Mouse (Mus musculus) induced T-regulatory cell, adult 2 months (primary cell): ENCODE data around the gene Cog5.

Source experiments
- DNase-seq: peaks from one replicate; pipeline ENCODE4 v3.0.0-alpha.2; 2012; ENCODE audit warnings: low read depth

Gene Cog5

DNA sequence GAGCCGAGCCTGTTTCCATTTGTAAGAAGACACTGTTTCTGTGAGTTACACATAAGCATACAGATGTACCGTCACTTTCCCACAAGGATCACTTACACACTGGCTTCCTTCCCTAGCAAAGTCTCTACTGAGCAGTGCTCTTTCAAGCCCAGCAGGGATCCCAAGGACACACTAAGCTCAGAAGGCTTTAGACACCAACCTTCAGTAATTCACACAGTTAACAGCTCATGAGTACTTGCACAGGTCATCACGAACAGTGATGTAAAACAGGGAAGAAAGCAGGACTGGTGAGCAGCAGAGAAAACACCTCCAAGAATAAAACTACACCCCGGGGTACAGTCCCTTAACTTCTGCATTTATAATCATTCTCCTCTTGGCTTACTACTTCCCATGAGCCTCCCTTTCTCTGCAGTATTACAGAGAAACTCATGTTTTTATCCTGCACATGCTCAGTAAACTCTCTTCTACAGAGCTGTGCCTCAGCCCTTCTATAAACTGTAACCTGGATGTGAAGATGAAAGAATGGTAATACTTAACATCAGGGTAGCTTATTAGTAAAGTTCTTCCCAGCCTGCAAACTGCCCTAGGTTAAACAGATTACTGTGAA is 283.8 kb downstream of the Cog5 start:
- DNase-seq: no peak

- no peak for DNase-seq
Observed at GRCm38 (mm10) chr12:31939026-31939425, 284.4 kb downstream of the Cog5 start.

- no peak for DNase-seq
Observed at GRCm38 (mm10) chr12:31943020-31943654, 288.5 kb downstream of the Cog5 start.

DNA sequence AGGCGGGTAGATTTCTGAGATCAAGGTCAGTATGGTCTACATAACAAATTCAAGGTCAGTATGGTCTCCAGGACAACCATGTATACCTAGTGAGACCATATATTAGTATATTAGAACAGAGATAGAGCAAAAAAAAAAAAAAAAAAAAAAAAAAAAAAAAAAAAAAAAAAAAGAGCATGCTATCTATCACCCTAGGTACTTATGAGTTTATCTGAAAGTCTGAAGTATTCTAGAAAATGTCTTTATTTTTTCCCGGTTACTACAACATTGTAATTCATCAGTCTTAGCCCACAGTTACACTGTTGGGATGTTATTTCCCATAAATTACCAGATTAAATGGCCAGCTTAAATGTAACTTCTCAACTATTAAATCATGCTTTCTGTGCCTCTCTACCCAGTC is 289.7 kb downstream of the Cog5 start:
- no peak for DNase-seq

DNA sequence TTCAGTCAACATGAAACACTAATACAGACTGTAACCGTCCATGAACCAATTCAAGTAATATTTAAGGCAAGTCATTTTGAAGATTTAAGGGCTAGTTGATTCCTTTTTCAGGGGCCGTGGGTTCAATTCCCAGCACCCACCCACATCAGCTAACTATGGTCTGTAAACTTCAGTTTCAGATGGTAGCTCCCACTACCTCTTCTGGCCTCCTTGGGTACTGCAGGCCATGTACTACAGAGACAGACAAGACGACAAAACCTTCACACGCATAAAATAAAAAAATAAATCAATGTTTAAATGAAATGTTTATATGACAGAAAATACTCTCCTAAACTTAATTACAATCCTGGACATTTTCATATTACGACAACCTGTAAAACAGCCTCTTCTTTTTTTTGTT is 292.8 kb downstream of the Cog5 start:
- DNase-seq: peak; percentile 77

DNA sequence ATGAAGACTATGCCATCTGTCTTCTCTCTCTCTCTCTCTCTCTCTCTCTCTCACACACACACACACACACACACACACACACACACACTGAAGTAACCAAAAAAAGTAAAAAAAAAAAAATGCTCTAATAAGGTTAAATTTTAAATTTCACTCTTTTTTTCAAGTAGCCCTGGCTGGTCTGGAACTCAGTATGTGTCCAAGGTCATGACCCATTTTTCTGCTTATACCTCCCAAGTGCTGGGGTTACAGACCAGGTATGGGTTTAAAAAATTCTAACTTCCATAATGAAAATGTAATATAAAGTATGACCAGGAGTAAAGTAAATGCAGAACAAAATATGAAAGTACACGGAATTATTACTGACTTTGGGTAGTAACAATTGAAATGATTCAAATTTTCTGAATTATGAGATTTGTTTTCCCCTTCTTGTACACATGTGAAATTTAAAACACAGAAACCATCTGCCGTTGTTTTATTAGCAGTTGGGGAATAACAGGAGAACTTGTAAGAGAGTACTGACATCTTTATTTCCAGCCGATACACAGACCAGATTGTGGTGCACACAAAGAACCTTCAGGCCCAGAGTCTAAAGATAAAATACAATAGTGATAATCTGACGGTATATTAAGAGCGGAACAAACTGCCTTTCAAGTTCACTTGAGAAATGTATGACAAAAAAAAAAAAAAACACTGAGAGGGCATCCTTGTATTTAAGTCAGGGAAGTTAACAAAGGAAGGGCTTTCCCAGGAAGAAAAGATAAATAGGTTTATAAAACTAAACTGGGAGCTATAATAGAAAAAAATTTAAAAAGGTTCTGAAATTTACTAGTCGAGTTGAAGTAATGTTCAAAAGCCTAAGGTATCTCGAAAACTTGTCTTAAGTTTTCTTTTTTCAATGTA is 293.7 kb downstream of the Cog5 start:
- peak; percentile 23 for DNase-seq

- DNase-seq: peak; percentile 85
Observed at GRCm38 (mm10) chr12:31949193-31949741, 294.6 kb downstream of the Cog5 start.

GRCm38 (mm10) chr12:31949759-31950658 is 295.3 kb downstream of the Cog5 start, which contains the start of gene Hbp1:
TSS of gene Hbp1 (minus strand) at chr12:31950535.
- peak; percentile 100 for DNase-seq

GRCm38 (mm10) chr12:31950659-31951031 is 296.0 kb downstream of the Cog5 start:
- DNase-seq: no peak

GRCm38 (mm10) chr12:31955843-31956242 is 301.2 kb downstream of the Cog5 start:
- DNase-seq: no peak

DNA sequence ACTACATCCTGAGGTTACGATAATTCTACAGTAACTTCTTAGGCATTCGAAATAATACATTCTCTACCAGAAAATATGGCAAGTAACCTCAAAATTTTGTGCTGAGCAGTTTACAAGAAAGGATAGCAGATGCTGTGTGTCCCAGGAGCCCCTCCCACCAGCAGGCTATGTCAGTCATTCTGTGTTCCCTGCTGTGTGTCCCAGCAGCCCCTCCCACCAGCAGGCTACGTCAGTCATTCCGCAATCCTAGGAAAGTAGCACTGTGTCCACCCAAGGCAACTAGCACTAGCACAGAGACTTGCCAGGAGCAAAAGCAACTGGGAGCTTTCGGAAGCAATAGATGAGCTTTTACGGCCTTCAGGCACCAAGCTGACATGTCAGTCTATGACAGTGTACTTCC is 309.4 kb downstream of the Cog5 start:
- no peak for DNase-seq

DNA sequence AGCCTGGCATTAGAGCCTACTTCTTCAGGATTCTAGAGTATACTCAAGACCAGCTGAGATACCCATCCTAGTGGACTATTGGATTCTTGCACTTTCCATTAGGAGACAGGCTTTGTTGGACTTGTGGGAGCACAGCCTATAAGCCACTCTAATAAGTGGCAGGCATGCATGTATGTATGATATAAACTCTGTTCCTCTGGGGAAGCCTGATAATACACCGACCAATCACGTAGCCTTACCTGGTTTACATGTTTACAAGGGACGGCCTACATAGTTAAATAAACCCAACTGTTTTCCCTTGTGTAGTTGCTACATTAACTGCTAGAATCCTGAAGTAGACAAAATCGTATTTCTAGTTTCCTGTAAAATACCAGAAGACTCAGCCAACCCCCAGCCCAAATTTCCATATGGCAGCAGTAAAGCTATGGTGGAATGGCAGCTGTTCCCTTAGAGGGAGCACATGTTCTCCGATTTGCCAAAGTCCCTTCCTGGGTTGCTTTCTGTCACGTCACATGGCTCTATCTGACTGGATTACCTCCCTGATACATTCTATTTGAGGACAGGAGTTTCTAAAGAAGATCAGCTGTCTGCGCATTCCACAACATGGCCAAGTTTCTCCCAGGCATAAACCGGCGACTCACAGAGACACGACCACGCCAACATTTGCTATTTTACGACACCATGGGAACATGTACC is 311.0 kb downstream of the Cog5 start:
- DNase-seq: no peak

- no peak for DNase-seq
Observed at GRCm38 (mm10) chr12:31966405-31966804, 311.7 kb downstream of the Cog5 start.

GRCm38 (mm10) chr12:31967536-31967935 is 312.9 kb downstream of the Cog5 start:
- peak; percentile 89 for DNase-seq

- DNase-seq: no peak
Observed at GRCm38 (mm10) chr12:31969111-31969510, 314.4 kb downstream of the Cog5 start.

DNA sequence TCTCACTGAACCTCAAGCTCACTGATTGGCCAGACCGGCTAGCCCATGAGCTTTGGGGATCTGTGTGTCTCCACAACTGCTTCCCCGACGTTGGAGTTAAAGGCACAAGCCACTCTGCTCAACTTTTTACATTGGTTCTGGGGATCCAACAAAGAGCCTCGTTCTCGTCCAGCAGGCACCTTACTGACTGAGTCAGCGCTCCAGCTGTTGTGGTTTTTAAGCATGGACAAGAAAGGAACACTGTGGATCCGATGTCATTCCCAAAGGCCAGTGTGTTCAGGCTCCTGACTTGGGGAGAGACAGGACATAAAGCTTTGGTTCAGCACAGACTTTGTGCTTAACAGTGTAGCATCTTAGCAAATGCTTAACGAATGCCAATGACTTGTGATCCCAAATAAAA is 316.9 kb downstream of the Cog5 start:
- DNase-seq: no peak

GRCm38 (mm10) chr12:31973473-31974172 is 319.0 kb downstream of the Cog5 start:
- no peak for DNase-seq

- DNase-seq: peak; percentile 41
Observed at GRCm38 (mm10) chr12:31976544-31976943, 321.9 kb downstream of the Cog5 start.

DNA sequence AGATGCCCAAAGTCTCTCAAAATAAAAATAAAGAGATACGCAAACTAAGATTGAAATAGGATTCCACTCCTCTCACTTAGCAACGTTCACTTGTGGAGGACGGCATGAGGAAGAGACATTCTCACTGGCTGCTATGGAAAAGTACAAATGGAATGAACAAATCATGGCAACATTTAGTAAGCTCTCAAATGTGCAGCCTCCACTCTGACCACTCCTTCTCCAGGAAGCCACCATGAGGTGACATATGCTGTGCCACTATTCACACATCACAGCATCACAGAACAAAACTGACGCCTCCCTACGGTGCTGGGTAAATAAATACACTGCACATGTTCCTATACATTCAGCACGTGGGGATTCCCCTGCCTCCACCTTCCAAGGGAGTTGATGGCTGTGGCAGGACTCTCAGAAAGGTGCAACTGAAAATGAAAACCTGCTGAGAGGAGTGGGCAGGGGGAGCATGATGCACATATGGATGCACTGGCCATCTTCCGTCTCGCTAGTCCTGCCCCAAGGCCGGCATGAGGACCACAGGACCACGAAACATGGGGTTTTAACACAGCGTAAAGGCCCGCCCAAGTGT is 323.0 kb downstream of the Cog5 start:
- no peak for DNase-seq

DNA sequence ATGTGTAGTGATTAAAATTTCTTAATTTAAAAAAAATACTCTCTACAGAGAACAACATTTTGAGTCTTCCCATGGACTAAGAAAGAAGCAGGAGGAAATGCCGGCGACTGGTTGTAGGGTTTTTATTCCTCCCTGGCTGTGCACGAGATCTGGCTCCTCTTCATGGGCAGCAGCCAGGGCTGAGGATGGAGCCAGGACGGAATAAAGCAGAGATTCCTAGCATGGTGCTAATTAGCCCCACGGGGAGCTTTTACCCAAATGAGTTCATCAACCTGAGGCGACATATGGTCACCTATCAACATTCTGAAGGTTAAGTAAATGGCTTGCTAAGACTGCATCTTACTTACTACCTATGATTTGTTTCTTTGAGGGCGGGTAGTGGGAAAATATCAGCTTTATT is 328.6 kb downstream of the Cog5 start:
- DNase-seq: no peak
